Mouse (Mus musculus): Measurements from ENCODE around the gene Eif3l. TPM values are rescaled to one million over a fixed set of nuclear protein-coding genes. Genes with fewer than 3 reads are reported as not detected.

The Eif3l gene
- polyA plus RNA-seq, 1 experiment from 2014 or later: 164 TPM

Other genes with a start within 250 kb of the Eif3l start
- 12.0 and 16.2 TPM in 2 replicates for gene Cdc42ep1, start 232.6 kb upstream of the Eif3l start, polyA plus RNA-seq (2015; fragmentation: Nextera tagmentation; extraction: Ambion mirVana)
- 26.1 TPM in 1 of 2 replicates, not detected in the other for gene Lgals2, start 219.7 kb upstream of the Eif3l start, polyA plus RNA-seq (2015; fragmentation: Nextera tagmentation; extraction: Ambion mirVana)
- gene Gga1, start 198.0 kb upstream of the Eif3l start, polyA plus RNA-seq (2015; fragmentation: Nextera tagmentation; extraction: Ambion mirVana): 42.6 and 44.1 TPM in 2 replicates
- gene Gm49510, start 175.5 kb upstream of the Eif3l start, polyA plus RNA-seq (2015; fragmentation: Nextera tagmentation; extraction: Ambion mirVana): not detected in 2 replicates
- 3.7 and 16.9 TPM in 2 replicates for gene Sh3bp1, start 175.4 kb upstream of the Eif3l start, polyA plus RNA-seq (2015; fragmentation: Nextera tagmentation; extraction: Ambion mirVana)
- gene Pdxp, start 161.3 kb upstream of the Eif3l start, polyA plus RNA-seq (2015; fragmentation: Nextera tagmentation; extraction: Ambion mirVana): 64.2 and 76.9 TPM in 2 replicates
- 218 and 380 TPM in 2 replicates for gene Lgals1, start 148.5 kb upstream of the Eif3l start, polyA plus RNA-seq (2015; fragmentation: Nextera tagmentation; extraction: Ambion mirVana)
- gene Nol12, start 140.2 kb upstream of the Eif3l start, polyA plus RNA-seq (2015; fragmentation: Nextera tagmentation; extraction: Ambion mirVana): 63.0 and 63.2 TPM in 2 replicates
- gene Triobp, start 127.5 kb upstream of the Eif3l start, polyA plus RNA-seq (2015; fragmentation: Nextera tagmentation; extraction: Ambion mirVana): 30.6 and 39.7 TPM in 2 replicates
- 169 and 222 TPM in 2 replicates for gene H1f0, start 46.7 kb upstream of the Eif3l start, polyA plus RNA-seq (2015; fragmentation: Nextera tagmentation; extraction: Ambion mirVana)
- 0.14 and 0.17 TPM in 2 replicates for gene Galr3, start 33.3 kb upstream of the Eif3l start, polyA plus RNA-seq (2015; fragmentation: Nextera tagmentation; extraction: Ambion mirVana)
- 52.4 and 52.8 TPM in 2 replicates for gene Ankrd54, start 12.3 kb upstream of the Eif3l start, polyA plus RNA-seq (2015; fragmentation: Nextera tagmentation; extraction: Ambion mirVana)
- gene Micall1, start 33.7 kb downstream of the Eif3l start, polyA plus RNA-seq (2015; fragmentation: Nextera tagmentation; extraction: Ambion mirVana): 11.6 and 12.2 TPM in 2 replicates
- 248 and 249 TPM in 2 replicates for gene Polr2f, start 65.8 kb downstream of the Eif3l start, polyA plus RNA-seq (2015; fragmentation: Nextera tagmentation; extraction: Ambion mirVana)
- gene 1700088E04Rik, start 66.1 kb downstream of the Eif3l start, polyA plus RNA-seq (2015; fragmentation: Nextera tagmentation; extraction: Ambion mirVana): 11.3 and 12.6 TPM in 2 replicates
- gene Sox10, start 90.1 kb downstream of the Eif3l start, polyA plus RNA-seq (2015; fragmentation: Nextera tagmentation; extraction: Ambion mirVana): 11.6 and 13.4 TPM in 2 replicates
- gene Pick1, start 154.0 kb downstream of the Eif3l start, polyA plus RNA-seq (2015; fragmentation: Nextera tagmentation; extraction: Ambion mirVana): 89.9 and 99.7 TPM in 2 replicates
- gene Gm49486, start 154.2 kb downstream of the Eif3l start, polyA plus RNA-seq (2015; fragmentation: Nextera tagmentation; extraction: Ambion mirVana): 1.3 and 1.5 TPM in 2 replicates
- gene Slc16a8, start 179.6 kb downstream of the Eif3l start, polyA plus RNA-seq (2015; fragmentation: Nextera tagmentation; extraction: Ambion mirVana): 0.27 and 0.40 TPM in 2 replicates
- gene Baiap2l2, start 210.4 kb downstream of the Eif3l start, polyA plus RNA-seq (2015; fragmentation: Nextera tagmentation; extraction: Ambion mirVana): 2.0 and 4.0 TPM in 2 replicates

All from neural tube, embryonic 15.5 days (tissue).